Mouse (Mus musculus) gastrocnemius, postnatal 14 days (tissue): Measurements from ENCODE around the gene Kif14. TPM values are rescaled to one million over a fixed set of nuclear protein-coding genes. Genes with fewer than 3 reads are reported as not detected.

Experiments used
- DNase-seq: peaks from one replicate; pipeline ENCODE4 v3.0.0; 2021; ENCODE audit warnings: mixed read lengths
- intact Hi-C: fragments of 180-260 bp; cut with DNase I; formaldehyde crosslinking; loops from one replicate; pipeline ENCODE4 v1.15.1; 2025; ENCODE audit warnings: low total_unique reads
- total RNA-seq, 2 experiments: library from RNA; stranded (reverse); gene quantifications; 2 replicates each; pipeline ENCODE4 v1.2.3; 2021

Gene Kif14
- total RNA-seq, 2 experiments from 2014 or later, result 0.92 to 1.3 TPM

GRCm38 (mm10) chr1:136570976-136571375, 104.8 kb downstream of the Kif14 start:
- no peak for DNase-seq
- intact Hi-C loops, result no loop called here

GRCm38 (mm10) chr1:136571530-136571929, 105.4 kb downstream of the Kif14 start:
- intact Hi-C loops, result no loop called here
- DNase-seq, result no peak

GRCm38 (mm10) chr1:136577890-136578663, 111.9 kb downstream of the Kif14 start:
- no peak for DNase-seq
- intact Hi-C loops, result no loop called here

- no peak for DNase-seq
These were observed 113.2 kb downstream of the Kif14 start for GRCm38 (mm10) chr1:136579360-136579759.

GRCm38 (mm10) chr1:136580266-136580665, 114.1 kb downstream of the Kif14 start:
- intact Hi-C loops, result no loop called here
- no peak for DNase-seq

More at GRCm38 (mm10) chr1:136579360-136579759, 113.2 kb downstream of the Kif14 start:
- intact Hi-C loops, result no loop called here

Other genes with a start within 250 kb of the Kif14 start
- not detected for gene Inava, start 232.1 kb upstream of the Kif14 start, total RNA-seq
- not detected for gene Gpr25, start 205.5 kb upstream of the Kif14 start, total RNA-seq
- 10 to 100 TPM; 14.7 to 15.8 TPM for gene Camsap2, start 120.2 kb upstream of the Kif14 start, total RNA-seq
- gene Ddx59, start 51.1 kb upstream of the Kif14 start, total RNA-seq, result 10 to 100 TPM; 11.5 to 13.3 TPM
- 1 to 10 TPM; 7.7 to 7.9 TPM for gene Zfp281, start 158.6 kb downstream of the Kif14 start, total RNA-seq